Mouse (Mus musculus) left cerebral cortex, postnatal 14 days (tissue): ENCODE results near the gene Htr6. TPM values are rescaled to one million over a fixed set of nuclear protein-coding genes. Genes with fewer than 3 reads are reported as not detected.

Source experiments
- DNase-seq, 2 experiments: peaks; one replicate each; pipeline ENCODE4 v3.0.0; 2021 to 2022; ENCODE audit warnings: low spot score in 2 of 2, mixed read lengths in 1 of 2
- intact Hi-C: fragments of 180-260 bp; cut with DNase I; formaldehyde crosslinking; loops from one replicate; pipeline ENCODE4 v1.15.1; 2025
- total RNA-seq, 2 experiments: library from RNA; stranded (reverse); gene quantifications; 2 replicates each; pipeline ENCODE4 v1.2.3; 2021

Gene Htr6
- total RNA-seq, 2 experiments from 2014 or later: 5.4 to 6.2 TPM

- intact Hi-C loops: loop anchor here (10.0 kb wide), 1 partner anchor 164 kb away; no protein-coding TSS in a partner anchor
- DNase-seq: no peak
Observed at GRCm38 (mm10) chr4:139091066-139091465, 15.7 kb upstream of the Htr6 start.

- intact Hi-C loops: loop anchor here (10.0 kb wide), 1 partner anchor 164 kb away; no protein-coding TSS in a partner anchor
- no peak for DNase-seq
Observed at GRCm38 (mm10) chr4:139090303-139090940, 15.1 kb upstream of the Htr6 start.

- DNase-seq: no peak
Observed at GRCm38 (mm10) chr4:139088982-139089671, 13.8 kb upstream of the Htr6 start.

GRCm38 (mm10) chr4:139086984-139087383, 11.6 kb upstream of the Htr6 start:
- no peak for DNase-seq
- intact Hi-C loops: loop anchor here (1.0 to 2.0 kb wide), 2 partner anchors 200 to 250 kb away; no protein-coding TSS in a partner anchor

More at GRCm38 (mm10) chr4:139088982-139089671, 13.8 kb upstream of the Htr6 start:
- intact Hi-C loops: no loop called here

- intact Hi-C loops: loop anchor here (1.0 to 2.0 kb wide), 2 partner anchors 201 to 251 kb away; no protein-coding TSS in a partner anchor
- peak; percentile 91 to 94 for DNase-seq
Observed at GRCm38 (mm10) chr4:139086037-139086436, 10.7 kb upstream of the Htr6 start.

- intact Hi-C loops: no loop called here
- no peak for DNase-seq
Observed at GRCm38 (mm10) chr4:139085337-139085736, 10.0 kb upstream of the Htr6 start.

GRCm38 (mm10) chr4:139082790-139083564, 7.6 kb upstream of the Htr6 start:
- DNase-seq: peak; percentile 66 to 79
- intact Hi-C loops: no loop called here

- intact Hi-C loops: no loop called here
- DNase-seq: peak in 1 of 2 experiments; percentile 47
Observed at GRCm38 (mm10) chr4:139081270-139081931, 6.0 kb upstream of the Htr6 start.

- intact Hi-C loops: no loop called here
- DNase-seq: no peak
Observed at GRCm38 (mm10) chr4:139080259-139080658, 4.9 kb upstream of the Htr6 start.

- DNase-seq: no peak
- intact Hi-C loops: loop anchor here (5.0 kb wide), 1 partner anchor 42 kb away; no protein-coding TSS in a partner anchor
Observed at GRCm38 (mm10) chr4:139079439-139079838, 4.1 kb upstream of the Htr6 start.

GRCm38 (mm10) chr4:139078726-139079125, 3.4 kb upstream of the Htr6 start:
- peak in 1 of 2 experiments; percentile 45 for DNase-seq
- intact Hi-C loops: loop anchor here (5.0 kb wide), 1 partner anchor 41 kb away; no protein-coding TSS in a partner anchor

- intact Hi-C loops: loop anchor here (5.0 kb wide), 1 partner anchor 41 kb away; no protein-coding TSS in a partner anchor
- peak in 1 of 2 experiments; percentile 58 for DNase-seq
Observed at GRCm38 (mm10) chr4:139078313-139078712, 2.9 kb upstream of the Htr6 start.

GRCm38 (mm10) chr4:139075915-139076314, 545 bp upstream of the Htr6 start:
- DNase-seq: no peak
- intact Hi-C loops: loop anchor here (2.0 to 5.0 kb wide), 2 partner anchors 39 to 153 kb away; no protein-coding TSS in a partner anchor

GRCm38 (mm10) chr4:139074060-139074459, 1.3 kb downstream of the Htr6 start:
- intact Hi-C loops: no loop called here
- no peak for DNase-seq

GRCm38 (mm10) chr4:139068287-139068686, 7.1 kb downstream of the Htr6 start:
- intact Hi-C loops: no loop called here
- peak; percentile 62 to 77 for DNase-seq

- DNase-seq: no peak
- intact Hi-C loops: no loop called here
Observed at GRCm38 (mm10) chr4:139064831-139065230, 10.5 kb downstream of the Htr6 start.

- intact Hi-C loops: no loop called here
- DNase-seq: no peak
Observed at GRCm38 (mm10) chr4:139059569-139059968, 15.8 kb downstream of the Htr6 start.

GRCm38 (mm10) chr4:139058029-139058428, 17.3 kb downstream of the Htr6 start:
- intact Hi-C loops: no loop called here
- DNase-seq: no peak

- intact Hi-C loops: no loop called here
- no peak for DNase-seq
Observed at GRCm38 (mm10) chr4:139057291-139057690, 18.1 kb downstream of the Htr6 start.
